Mouse (Mus musculus): Measurements from ENCODE around the gene Alk. TPM values are rescaled to one million over a fixed set of nuclear protein-coding genes. Genes with fewer than 3 reads are reported as not detected.

Alk gene
- polyA plus RNA-seq, 1 experiment from 2014 or later: 0.11 TPM

DNA sequence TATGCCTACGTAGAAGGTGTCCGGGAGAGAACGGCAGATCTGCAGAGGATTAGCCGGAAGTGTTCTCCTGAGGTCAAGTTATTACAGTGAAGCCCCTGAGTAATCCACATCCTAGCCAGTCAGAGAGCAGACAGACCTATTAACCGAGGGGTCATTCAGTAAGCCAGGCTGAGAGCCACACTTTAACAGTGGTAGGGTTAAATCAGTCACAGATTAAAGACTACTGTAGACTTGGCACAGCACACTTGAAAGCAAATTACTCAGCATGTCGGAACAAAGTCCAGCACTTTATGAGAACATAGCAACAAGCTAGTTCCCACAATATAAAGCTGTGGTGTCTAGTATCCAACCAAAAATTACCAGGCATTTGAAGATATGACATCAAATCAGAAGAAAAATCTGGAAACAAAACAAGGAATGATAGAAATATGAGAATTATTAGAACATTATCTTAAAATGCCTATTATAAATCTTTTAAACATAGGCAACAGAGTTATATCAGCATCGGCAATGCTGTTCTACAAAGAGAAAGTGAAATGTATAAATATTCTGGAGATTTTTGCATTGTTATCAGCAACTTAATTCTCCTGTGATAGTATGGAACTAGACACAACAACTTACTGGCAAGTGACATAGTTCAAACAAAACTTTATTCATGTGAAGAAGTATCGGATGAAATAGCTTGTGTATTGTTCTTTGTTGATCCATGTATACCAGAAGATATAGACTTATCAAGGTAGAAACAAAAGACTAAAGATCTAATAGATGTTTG is 472.1 kb downstream of the Alk start:
- H3K9me3 ChIP-seq (ENCODE audit: control insufficient read depth, low read length): 0 out of 2 replicates have a peak, but pooled peaks cover 3% of the 10 kb centered on the region
- no peak overlapping the region for H3K9ac ChIP-seq (ENCODE audit: low read depth, low read length)
- no peaks in the 10 kb centered on the region for H3K4me1 ChIP-seq (ENCODE audit: control insufficient read depth, insufficient read depth, low read length)
- no peak overlapping the region for H3K27ac ChIP-seq (ENCODE audit: low read depth, low read length)
- 79% methylated on average over 8 of the region's 8 CpGs for WGBS
- H3K4me2 ChIP-seq (replicated peaks; ENCODE audit: low read depth, low read length): no peak overlapping the region
- no peaks in the 10 kb centered on the region for H3K36me3 ChIP-seq (ENCODE audit: control insufficient read depth, insufficient read depth, low read length)
- ATAC-seq (ENCODE audit: low FRiP score, low TSS enrichment): peak; percentile 69; the same call in 1 of the 2 replicates
- no peaks in the 10 kb centered on the region for H3K27me3 ChIP-seq (ENCODE audit: control insufficient read depth, insufficient read depth, low read length)
- no peak overlapping the region for H3K4me3 ChIP-seq (ENCODE audit: low read length)

DNA sequence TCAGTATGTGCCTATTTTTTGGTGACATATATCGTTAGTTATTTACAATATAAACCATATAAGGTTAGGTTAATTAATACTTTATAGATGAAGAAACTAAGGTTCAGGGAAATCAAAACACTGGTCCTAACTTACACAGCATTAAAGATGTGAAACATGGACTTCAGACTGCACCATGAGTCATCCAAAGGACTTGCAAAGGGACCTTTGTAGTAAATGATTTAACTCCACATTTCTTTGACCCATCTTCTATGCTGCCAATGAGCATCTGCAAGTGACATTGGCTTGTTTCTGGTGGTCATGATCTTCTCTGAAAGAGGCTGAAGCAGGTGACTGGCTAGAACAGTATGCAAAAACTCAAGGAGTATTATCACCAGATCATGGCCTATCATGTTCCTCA is 482.8 kb downstream of the Alk start:
- ATAC-seq (ENCODE audit: low FRiP score, low TSS enrichment): no peak
- no peaks in the 10 kb centered on the region for H3K36me3 ChIP-seq (ENCODE audit: control insufficient read depth, insufficient read depth, low read length)
- WGBS: 94% methylated on average over 1 of the region's 1 CpGs
- H3K9me3 ChIP-seq (ENCODE audit: control insufficient read depth, low read length): no peaks in the 10 kb centered on the region; the same call in 1 of the 2 replicates
- no peak overlapping the region for H3K27ac ChIP-seq (ENCODE audit: low read depth, low read length)
- H3K27me3 ChIP-seq (ENCODE audit: control insufficient read depth, insufficient read depth, low read length): no peaks in the 10 kb centered on the region
- H3K9ac ChIP-seq (ENCODE audit: low read depth, low read length): no peak overlapping the region
- H3K4me2 ChIP-seq (replicated peaks; ENCODE audit: low read depth, low read length): no peak overlapping the region
- no peaks in the 10 kb centered on the region for H3K4me1 ChIP-seq (ENCODE audit: control insufficient read depth, insufficient read depth, low read length)
- H3K4me3 ChIP-seq (ENCODE audit: low read length): no peak overlapping the region

DNA sequence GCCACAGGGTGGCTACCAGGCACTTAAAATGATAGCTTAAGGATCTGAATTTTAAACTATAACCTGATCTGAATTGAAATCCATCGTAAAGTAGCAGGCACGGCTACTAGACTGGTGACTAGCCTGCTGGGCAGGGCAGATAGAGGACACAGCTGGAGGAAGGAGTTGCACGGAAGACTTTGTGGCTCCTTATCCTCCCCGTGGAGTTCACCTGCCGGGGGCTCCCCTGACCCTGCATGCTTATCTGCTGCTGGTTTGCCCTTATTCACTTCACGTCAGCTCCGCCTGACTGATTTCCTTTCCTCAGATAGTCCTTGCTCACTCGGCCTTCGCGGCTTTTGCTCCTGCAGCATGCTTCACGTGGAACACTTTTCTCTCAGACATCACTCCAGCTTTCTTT is 484.1 kb downstream of the Alk start:
- Histone ChIP-seq H3K27ac (ENCODE audit: low read depth, low read length) (no peak overlapping the region), H3K27me3 (ENCODE audit: control insufficient read depth, insufficient read depth, low read length) (no peaks in the 10 kb centered on the region), H3K9ac (ENCODE audit: low read depth, low read length) (no peak overlapping the region), H3K9me3 (ENCODE audit: control insufficient read depth, low read length) (no peaks in the 10 kb centered on the region; the same call in 1 of the 2 replicates), H3K36me3 (ENCODE audit: control insufficient read depth, insufficient read depth, low read length) (no peaks in the 10 kb centered on the region), H3K4me1 (ENCODE audit: control insufficient read depth, insufficient read depth, low read length) (no peaks in the 10 kb centered on the region), H3K4me3 (ENCODE audit: low read length) (no peak overlapping the region), H3K4me2 (replicated peaks; ENCODE audit: low read depth, low read length) (no peak overlapping the region)
- WGBS: 47% methylated on average over 11 of the region's 11 CpGs
- ATAC-seq (ENCODE audit: low FRiP score, low TSS enrichment): no peak

DNA sequence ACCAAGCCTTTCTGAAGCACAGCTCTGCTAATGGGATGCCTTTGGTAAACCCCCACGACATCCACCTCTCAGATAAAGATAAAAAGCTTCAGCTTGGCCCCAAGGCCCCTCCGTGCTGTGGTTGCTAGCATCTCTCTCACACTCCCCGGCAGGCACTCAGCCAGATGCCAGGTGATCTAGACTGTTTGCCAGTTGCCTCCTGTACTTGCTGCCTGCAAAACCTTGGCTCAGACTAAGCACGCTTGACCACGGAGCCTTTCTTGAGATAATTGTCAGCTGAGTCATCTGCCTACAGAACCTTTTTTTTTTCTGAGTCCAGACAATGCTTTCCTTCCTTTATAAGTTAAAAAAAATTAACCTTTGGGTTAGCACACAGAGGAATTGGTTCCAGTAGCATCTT is 486.1 kb downstream of the Alk start:
- no peak for ATAC-seq (ENCODE audit: low FRiP score, low TSS enrichment)
- Histone ChIP-seq H3K4me1 (ENCODE audit: control insufficient read depth, insufficient read depth, low read length) (no peaks in the 10 kb centered on the region), H3K27ac (ENCODE audit: low read depth, low read length) (no peak overlapping the region), H3K36me3 (ENCODE audit: control insufficient read depth, insufficient read depth, low read length) (no peaks in the 10 kb centered on the region), H3K9me3 (ENCODE audit: control insufficient read depth, low read length) (no peaks in the 10 kb centered on the region; the same call in 1 of the 2 replicates), H3K4me3 (ENCODE audit: low read length) (no peak overlapping the region), H3K9ac (ENCODE audit: low read depth, low read length) (no peak overlapping the region), H3K27me3 (ENCODE audit: control insufficient read depth, insufficient read depth, low read length) (no peaks in the 10 kb centered on the region), H3K4me2 (replicated peaks; ENCODE audit: low read depth, low read length) (no peak overlapping the region)
- WGBS: 65% methylated on average over 5 of the region's 5 CpGs

DNA sequence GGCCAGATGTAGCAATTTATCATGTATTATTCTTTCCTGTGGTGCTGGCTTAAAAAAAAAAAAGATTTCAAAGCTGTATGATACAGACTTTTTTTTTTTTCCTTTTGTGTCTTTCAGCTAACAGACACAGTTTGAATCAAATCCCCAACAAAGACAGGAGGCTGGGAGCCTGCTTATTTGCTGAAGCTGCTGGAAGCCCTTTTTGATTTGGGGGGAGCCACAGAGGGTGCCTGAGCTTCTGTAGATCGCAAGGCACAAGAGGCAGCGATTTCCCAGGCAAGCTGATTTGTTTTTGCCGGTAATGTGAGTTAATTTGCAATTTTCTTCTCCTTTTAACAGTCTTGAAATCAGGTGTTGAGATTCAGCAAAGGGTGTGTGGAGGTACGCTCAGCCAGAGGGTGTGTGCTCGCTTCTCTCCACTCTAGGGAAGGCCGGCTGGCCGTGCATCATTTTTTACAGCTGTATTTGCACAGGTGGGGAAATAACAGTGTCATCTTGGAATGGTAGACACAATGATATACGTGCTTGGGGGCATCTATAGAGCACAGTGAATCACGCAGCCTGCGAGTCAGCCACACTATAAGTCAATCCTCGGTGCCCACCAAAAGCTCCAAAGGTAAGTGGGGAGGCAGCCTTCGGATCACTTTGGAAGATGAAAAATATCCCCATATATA is 489.0 kb downstream of the Alk start:
- H3K4me2 ChIP-seq (replicated peaks; ENCODE audit: low read depth, low read length): no peak overlapping the region
- H3K36me3 ChIP-seq (ENCODE audit: control insufficient read depth, insufficient read depth, low read length): no peaks in the 10 kb centered on the region
- no peak overlapping the region for H3K4me3 ChIP-seq (ENCODE audit: low read length)
- ATAC-seq (ENCODE audit: low FRiP score, low TSS enrichment): no peak
- 36% methylated on average over 12 of the region's 12 CpGs for WGBS
- H3K4me1 ChIP-seq (ENCODE audit: control insufficient read depth, insufficient read depth, low read length): no peaks in the 10 kb centered on the region
- no peak overlapping the region for H3K27ac ChIP-seq (ENCODE audit: low read depth, low read length)
- H3K27me3 ChIP-seq (ENCODE audit: control insufficient read depth, insufficient read depth, low read length): no peaks in the 10 kb centered on the region
- no peaks in the 10 kb centered on the region for H3K9me3 ChIP-seq (ENCODE audit: control insufficient read depth, low read length)
- H3K9ac ChIP-seq (ENCODE audit: low read depth, low read length): no peak overlapping the region

DNA sequence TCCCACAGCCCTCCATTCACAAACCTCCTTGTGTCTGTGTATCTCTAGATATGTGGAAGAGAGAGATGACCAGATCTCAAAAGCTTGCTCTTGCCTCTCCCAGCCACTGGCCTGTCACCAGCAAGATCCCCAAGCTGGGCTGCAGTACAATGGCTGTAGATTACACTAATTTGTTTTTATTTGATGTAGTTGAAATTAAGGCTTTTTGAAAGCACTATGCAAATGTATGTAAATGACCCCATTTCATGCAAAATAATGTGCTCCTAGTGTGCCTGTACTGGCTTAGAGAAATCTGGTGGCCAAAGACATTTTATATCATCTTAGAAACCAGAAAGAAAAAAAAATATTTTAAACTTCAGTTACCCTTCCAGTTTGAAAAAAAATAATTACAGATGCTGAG is 492.4 kb downstream of the Alk start:
- H3K9me3 ChIP-seq (ENCODE audit: control insufficient read depth, low read length): no peaks in the 10 kb centered on the region
- ATAC-seq (ENCODE audit: low FRiP score, low TSS enrichment): no peak

DNA sequence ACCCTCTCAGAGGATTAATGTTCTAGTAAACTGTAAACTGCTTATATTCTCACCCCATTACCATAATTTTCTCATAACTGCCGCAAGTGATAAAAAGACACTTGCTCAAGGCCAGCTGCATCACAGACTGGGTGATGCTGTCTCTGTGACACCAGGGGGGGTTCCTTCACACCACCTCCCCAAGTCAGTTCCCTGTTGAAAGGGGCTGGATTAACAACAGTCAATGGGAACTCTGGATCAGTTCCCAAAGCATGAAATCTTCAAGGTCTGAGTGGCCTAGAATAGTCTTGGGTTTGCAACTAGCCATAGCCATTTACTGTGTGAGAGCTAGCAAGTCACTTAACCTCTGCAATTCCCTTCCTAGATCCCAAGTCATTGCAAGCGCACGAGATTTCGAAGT is 492.9 kb downstream of the Alk start:
- no peak overlapping the region for H3K9ac ChIP-seq (ENCODE audit: low read depth, low read length)
- H3K4me2 ChIP-seq (replicated peaks; ENCODE audit: low read depth, low read length): no peak overlapping the region
- no peak overlapping the region for H3K27ac ChIP-seq (ENCODE audit: low read depth, low read length)
- H3K36me3 ChIP-seq (ENCODE audit: control insufficient read depth, insufficient read depth, low read length): no peaks in the 10 kb centered on the region
- H3K9me3 ChIP-seq (ENCODE audit: control insufficient read depth, low read length): no peaks in the 10 kb centered on the region
- 87% methylated on average over 4 of the region's 4 CpGs for WGBS
- no peaks in the 10 kb centered on the region for H3K4me1 ChIP-seq (ENCODE audit: control insufficient read depth, insufficient read depth, low read length)
- no peak overlapping the region for H3K4me3 ChIP-seq (ENCODE audit: low read length)
- no peaks in the 10 kb centered on the region for H3K27me3 ChIP-seq (ENCODE audit: control insufficient read depth, insufficient read depth, low read length)
- ATAC-seq (ENCODE audit: low FRiP score, low TSS enrichment): no peak

More for the DNA sequence above, 492.4 kb downstream of the Alk start:
- Histone ChIP-seq H3K9ac (ENCODE audit: low read depth, low read length) (no peak overlapping the region), H3K27me3 (ENCODE audit: control insufficient read depth, insufficient read depth, low read length) (no peaks in the 10 kb centered on the region), H3K4me1 (ENCODE audit: control insufficient read depth, insufficient read depth, low read length) (no peaks in the 10 kb centered on the region), H3K36me3 (ENCODE audit: control insufficient read depth, insufficient read depth, low read length) (no peaks in the 10 kb centered on the region), H3K4me3 (ENCODE audit: low read length) (no peak overlapping the region), H3K4me2 (replicated peaks; ENCODE audit: low read depth, low read length) (no peak overlapping the region), H3K27ac (ENCODE audit: low read depth, low read length) (no peak overlapping the region)

DNA sequence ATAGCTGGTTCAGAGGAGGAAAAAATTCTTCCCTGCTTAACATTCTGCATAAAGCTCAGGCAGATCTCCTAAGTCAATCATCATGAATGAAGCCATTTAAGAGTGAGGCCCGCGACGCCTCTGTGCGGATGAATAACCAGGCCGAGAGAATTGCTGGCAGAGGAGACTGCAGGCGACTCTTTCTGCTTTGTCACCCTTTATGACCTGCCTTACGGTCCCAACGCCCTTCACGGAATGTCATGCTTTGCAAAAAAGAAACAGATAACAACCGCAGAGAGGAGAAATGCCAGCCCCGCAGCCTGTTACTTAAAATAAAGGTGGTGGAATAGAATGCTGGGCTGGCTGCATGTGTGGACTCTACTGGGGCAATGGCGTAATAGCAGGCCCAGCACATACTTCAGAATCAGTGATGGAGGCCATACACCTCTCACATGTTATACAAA is 517.1 kb downstream of the Alk start:
- no peaks in the 10 kb centered on the region for H3K9me3 ChIP-seq (ENCODE audit: control insufficient read depth, low read length)
- ATAC-seq (ENCODE audit: low FRiP score, low TSS enrichment): no peak
- no peaks in the 10 kb centered on the region for H3K36me3 ChIP-seq (ENCODE audit: control insufficient read depth, insufficient read depth, low read length)
- H3K4me2 ChIP-seq (replicated peaks; ENCODE audit: low read depth, low read length): no peak overlapping the region
- H3K27me3 ChIP-seq (ENCODE audit: control insufficient read depth, insufficient read depth, low read length): no peaks in the 10 kb centered on the region
- H3K4me1 ChIP-seq (ENCODE audit: control insufficient read depth, insufficient read depth, low read length): no peaks in the 10 kb centered on the region
- no peak overlapping the region for H3K9ac ChIP-seq (ENCODE audit: low read depth, low read length)
- no peak overlapping the region for H3K4me3 ChIP-seq (ENCODE audit: low read length)
- no peak overlapping the region for H3K27ac ChIP-seq (ENCODE audit: low read depth, low read length)
- WGBS: 60% methylated on average over 12 of the region's 12 CpGs

DNA sequence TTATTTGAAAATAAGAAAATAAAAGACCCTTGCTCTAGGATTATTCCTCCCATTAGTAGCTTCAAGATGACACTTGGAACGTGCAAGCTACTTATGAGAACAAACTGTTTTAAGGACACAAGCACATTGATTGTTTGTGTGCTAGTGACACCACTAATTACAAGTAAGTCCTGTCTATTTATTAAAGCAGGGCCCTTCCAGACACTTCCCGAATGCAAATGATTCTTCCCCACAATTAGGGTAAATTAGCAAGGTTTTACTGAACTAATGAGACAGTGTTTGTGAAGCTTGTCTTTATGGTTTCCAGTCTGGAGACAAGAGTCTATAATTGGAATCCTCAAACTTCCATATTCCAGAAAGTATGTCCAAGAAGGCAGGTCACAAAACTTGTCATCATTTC is 523.0 kb downstream of the Alk start:
- no peaks in the 10 kb centered on the region for H3K9me3 ChIP-seq (ENCODE audit: control insufficient read depth, low read length)
- H3K27me3 ChIP-seq (ENCODE audit: control insufficient read depth, insufficient read depth, low read length): no peaks in the 10 kb centered on the region
- no peak for ATAC-seq (ENCODE audit: low FRiP score, low TSS enrichment)
- H3K4me1 ChIP-seq (ENCODE audit: control insufficient read depth, insufficient read depth, low read length): no peaks in the 10 kb centered on the region
- H3K36me3 ChIP-seq (ENCODE audit: control insufficient read depth, insufficient read depth, low read length): no peaks in the 10 kb centered on the region
- no peak overlapping the region for H3K4me3 ChIP-seq (ENCODE audit: low read length)
- 92% methylated on average over 2 of the region's 2 CpGs for WGBS
- no peak overlapping the region for H3K27ac ChIP-seq (ENCODE audit: low read depth, low read length)
- H3K9ac ChIP-seq (ENCODE audit: low read depth, low read length): no peak overlapping the region
- H3K4me2 ChIP-seq (replicated peaks; ENCODE audit: low read depth, low read length): no peak overlapping the region
